Mouse (Mus musculus) B cell, adult 67 days (primary cell): ENCODE data around the gene Txnrd1. TPM values are rescaled to one million over a fixed set of nuclear protein-coding genes. Genes with fewer than 3 reads are reported as not detected.

Experiments
- total RNA-seq, 2 experiments: library from RNA; stranded (reverse); gene quantifications; 4 replicates each; pipeline ENCODE4 v1.2.4; 2023

The Txnrd1 gene
- total RNA-seq: 10 to 100 TPM; 32.2 to 41.6 TPM

DNA sequence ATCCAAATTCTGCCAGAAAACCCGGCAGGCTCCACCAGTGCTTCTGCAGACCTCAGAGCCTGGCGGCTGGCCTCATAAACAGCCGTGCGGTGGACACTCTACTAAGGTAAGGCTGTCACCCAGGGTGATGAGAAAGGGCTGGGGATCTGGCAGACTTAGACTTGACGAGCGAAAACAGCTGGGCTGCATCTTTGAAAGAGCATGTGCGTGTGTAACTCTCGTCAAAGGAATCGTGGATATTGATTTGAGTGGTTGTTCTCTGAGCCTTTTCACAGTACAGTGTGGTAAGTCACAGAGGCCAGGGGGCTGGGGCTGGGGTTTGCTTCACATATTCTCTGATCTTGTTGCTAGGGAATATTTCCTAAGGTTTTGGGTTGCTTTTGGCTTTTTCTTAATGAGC, at the start of gene Txnrd1:
Gene Txnrd1, plus strand, starts transcription at position 26 of the 400 bp plus-strand sequence.

DNA sequence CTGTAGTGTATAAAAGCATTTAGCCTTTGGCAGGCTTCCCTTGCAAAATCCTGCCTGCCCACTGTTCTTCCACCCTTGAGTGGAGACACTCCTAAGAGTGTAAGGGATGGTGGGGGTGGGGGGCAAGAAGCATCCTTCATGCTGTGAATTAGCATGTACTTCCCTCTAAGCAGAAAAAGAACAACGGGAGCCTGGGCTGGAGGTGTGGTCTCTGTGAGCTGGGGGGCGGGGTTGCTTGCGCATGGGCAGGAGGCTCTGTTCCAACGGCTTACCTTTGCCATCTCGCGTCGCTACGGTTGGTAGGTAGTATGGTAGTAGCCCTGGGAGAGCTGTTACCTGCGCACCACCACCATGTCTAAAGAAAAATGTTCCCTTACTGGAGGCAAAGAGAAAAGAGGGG, 32.6 kb downstream of the Txnrd1 start, which contains the start of gene Eid3:
Gene Eid3, plus strand, starts transcription at position 271 of the 400 bp plus-strand sequence.

Other genes starting within 250 kb of the Txnrd1 start
- gene 1190007I07Rik, start 210.7 kb upstream of the Txnrd1 start, total RNA-seq: 10 to 100 TPM; 16.7 to 21.8 TPM
- gene Tdg, start 204.1 kb upstream of the Txnrd1 start, total RNA-seq: 10 to 100 TPM; 69.6 to 86.3 TPM
- gene Glt8d2, start 143.3 kb upstream of the Txnrd1 start, total RNA-seq: not detected
- gene Hcfc2, start 137.8 kb upstream of the Txnrd1 start, total RNA-seq: 10 to 100 TPM; 33.5 to 37.2 TPM
- 10 to 100 TPM; 36.1 to 48.6 TPM for gene Nfyb, start 69.8 kb upstream of the Txnrd1 start, total RNA-seq
- gene Eid3, start 32.7 kb downstream of the Txnrd1 start, total RNA-seq: 1 to 10 TPM; 2.7 to 8.2 TPM
- gene Chst11, start 151.5 kb downstream of the Txnrd1 start, total RNA-seq: 10 to 100 TPM; 12.2 to 15.2 TPM